Mouse (Mus musculus) embryonic fibroblast, embryonic 13.5 days (primary cell): Measurements from ENCODE around the gene Slc2a5.

Source experiments
- CTCF ChIP-seq: IDR thresholded peaks from 2 replicates; pipeline ENCODE4 v1.5.1; 2011; ENCODE audit warnings: mild to moderate bottlenecking, control low read depth, low read length, moderate library complexity, borderline replicate concordance; ENCODE audit not compliant: insufficient read depth
- POLR2A ChIP-seq: IDR thresholded peaks from 2 replicates; pipeline ENCODE4 v1.6.1; 2011; ENCODE audit warnings: low read depth, mild to moderate bottlenecking, control low read depth, low read length, moderate library complexity

DNA sequence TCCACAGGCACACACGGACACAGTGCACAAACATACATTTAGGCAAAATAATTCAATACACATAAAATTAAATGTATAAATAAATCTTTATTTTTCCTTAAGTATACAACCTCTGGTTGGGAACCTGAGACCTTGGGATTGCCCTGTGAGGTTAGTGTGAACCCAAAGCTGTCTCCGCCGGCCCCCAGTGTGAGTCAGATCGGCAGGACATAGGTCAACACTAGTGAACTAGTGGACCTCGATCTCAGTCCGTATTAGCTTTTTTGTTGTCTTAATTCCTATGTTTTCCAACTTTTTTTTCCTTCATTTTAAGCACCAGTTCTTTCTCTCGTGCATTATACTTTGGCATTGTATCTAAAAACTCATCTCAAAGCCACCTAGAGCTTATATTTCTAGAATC is 8.8 kb downstream of the Slc2a5 start:
- TF ChIP-seq CTCF (no peak), POLR2A (no peak)
